Mouse (Mus musculus) midbrain, embryonic 15.5 days (tissue): Measurements from ENCODE around the gene Zan. TPM values are rescaled to one million over a fixed set of nuclear protein-coding genes. Genes with fewer than 3 reads are reported as not detected.

Experiments used
- ATAC-seq: fragments of 200-750 bp; cut with Nextera tagmentation; replicated peaks from 2 replicates; pipeline ENCODE4 v1.8.0; 2017; ENCODE audit warnings: moderate TSS enrichment
- H3K27ac ChIP-seq: fragments of 300-500 bp; sonication (generic); 2 replicates; pipeline ENCODE4 v1.5.1; 2015; ENCODE audit warnings: mild to moderate bottlenecking, inconsistent platforms
- H3K27me3 ChIP-seq: fragments of 300-500 bp; sonication (generic); replicated peaks from 2 replicates; pipeline ENCODE4 v1.6.1; 2015; ENCODE audit warnings: inconsistent platforms
- H3K36me3 ChIP-seq: fragments of 300-500 bp; sonication (generic); replicated peaks from 2 replicates; pipeline ENCODE4 v1.6.1; 2015; ENCODE audit warnings: inconsistent platforms
- H3K4me1 ChIP-seq: fragments of 300-500 bp; sonication (generic); 2 replicates; pipeline ENCODE4 v1.6.1; 2015; ENCODE audit warnings: inconsistent platforms
- H3K4me2 ChIP-seq: fragments of 300-500 bp; sonication (generic); 2 replicates; pipeline ENCODE4 v1.6.1; 2015; ENCODE audit warnings: inconsistent platforms, mild to moderate bottlenecking, moderate library complexity
- H3K4me3 ChIP-seq: fragments of 300-500 bp; sonication (generic); 2 replicates; pipeline ENCODE4 v1.5.1; 2015; ENCODE audit warnings: mild to moderate bottlenecking, inconsistent platforms
- H3K9ac ChIP-seq: fragments of 300-500 bp; sonication (generic); 2 replicates; pipeline ENCODE4 v1.6.1; 2015; ENCODE audit warnings: mild to moderate bottlenecking, inconsistent platforms
- H3K9me3 ChIP-seq: fragments of 300-500 bp; sonication (generic); 2 replicates; pipeline ENCODE4 v1.6.1; 2016; ENCODE audit warnings: inconsistent platforms
- WGBS: fragments of 180-500 bp; shearing (Covaris S2); methylation state at CpG from one replicate; pipeline ENCODE4 v1.1.7; 2015; ENCODE audit warnings: mixed read lengths; 5-methylcytosine and 5-hydroxymethylcytosine counted together
- polyA plus RNA-seq: library from polyadenylated mRNA; unstranded; fragments of >200 nt; fragmentation: Nextera tagmentation; extraction: Ambion mirVana; gene quantifications from 2 replicates; pipeline ENCODE4 v1.2.1, GENCODE M21; 2015

Gene Zan
- polyA plus RNA-seq, 1 experiment from 2014 or later, result 0.50 TPM

DNA sequence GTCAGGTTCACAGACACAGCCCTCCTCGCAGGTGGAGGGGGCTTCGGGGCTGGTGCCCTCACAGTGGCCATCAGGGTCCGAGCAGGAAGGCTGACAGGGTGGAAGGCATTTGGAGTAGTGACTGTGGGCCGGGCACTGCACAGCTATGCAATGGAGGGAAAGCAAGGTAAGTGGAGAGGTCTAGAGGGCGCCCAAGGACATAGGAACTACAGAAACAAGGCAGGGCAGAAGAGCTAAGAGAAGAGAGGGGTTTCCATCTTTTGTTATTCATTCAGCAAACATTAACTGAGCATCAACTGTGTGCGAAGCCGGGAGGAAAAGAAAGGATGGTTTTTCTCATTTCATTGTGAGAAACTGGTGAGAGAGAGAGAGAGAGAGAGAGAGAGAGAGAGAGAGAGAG, 82.4 kb downstream of the Zan start:
- Histone ChIP-seq H3K4me3 (no peak overlapping the region), H3K27ac (no peak overlapping the region), H3K9me3 (no peaks in the 10 kb centered on the region), H3K27me3 (no peaks in the 10 kb centered on the region), H3K9ac (no peak overlapping the region), H3K4me2 (no peak overlapping the region), H3K36me3 (no peaks in the 10 kb centered on the region), H3K4me1 (no peaks in the 10 kb centered on the region)
- 55% methylated on average over 7 of the region's 7 CpGs for WGBS
- no peak for ATAC-seq

DNA sequence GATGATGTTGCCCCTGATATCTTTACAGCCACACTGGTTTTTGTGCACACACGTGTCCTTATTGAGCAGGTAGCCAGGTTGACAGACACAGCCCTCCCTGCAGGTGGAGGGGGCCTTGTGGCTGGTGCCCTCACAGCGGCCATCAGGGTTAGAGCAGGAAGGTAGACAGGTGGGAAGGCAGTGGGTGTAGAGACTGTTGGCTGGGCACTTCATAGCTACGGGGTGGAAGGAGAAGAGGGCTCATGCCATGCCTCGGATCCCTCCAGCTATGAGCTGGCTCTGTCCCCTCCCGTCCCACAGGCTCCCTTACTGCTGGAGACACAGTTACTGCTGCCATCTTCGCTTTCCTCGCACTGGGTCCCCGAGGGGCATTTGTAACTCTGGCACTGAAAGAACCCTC, 85.2 kb downstream of the Zan start:
- Histone ChIP-seq H3K9me3 (no peaks in the 10 kb centered on the region), H3K4me1 (no peaks in the 10 kb centered on the region), H3K4me2 (no peak overlapping the region), H3K27ac (no peak overlapping the region), H3K36me3 (no peaks in the 10 kb centered on the region), H3K9ac (no peak overlapping the region), H3K4me3 (no peak overlapping the region), H3K27me3 (no peaks in the 10 kb centered on the region)
- 81% methylated on average over 8 of the region's 8 CpGs for WGBS
- no peak for ATAC-seq

GRCm38 (mm10) chr5:137386712-137387111, 90.2 kb downstream of the Zan start:
- H3K27ac ChIP-seq, result no peak overlapping the region
- H3K27me3 ChIP-seq, result no peaks in the 10 kb centered on the region
- 82% methylated on average over 7 of the region's 7 CpGs for WGBS
- no peaks in the 10 kb centered on the region for H3K9me3 ChIP-seq
- no peaks in the 10 kb centered on the region for H3K36me3 ChIP-seq
- H3K4me1 ChIP-seq, result no peaks in the 10 kb centered on the region
- no peak overlapping the region for H3K9ac ChIP-seq
- no peak overlapping the region for H3K4me2 ChIP-seq
- ATAC-seq, result no peak
- H3K4me3 ChIP-seq, result no peak overlapping the region

DNA sequence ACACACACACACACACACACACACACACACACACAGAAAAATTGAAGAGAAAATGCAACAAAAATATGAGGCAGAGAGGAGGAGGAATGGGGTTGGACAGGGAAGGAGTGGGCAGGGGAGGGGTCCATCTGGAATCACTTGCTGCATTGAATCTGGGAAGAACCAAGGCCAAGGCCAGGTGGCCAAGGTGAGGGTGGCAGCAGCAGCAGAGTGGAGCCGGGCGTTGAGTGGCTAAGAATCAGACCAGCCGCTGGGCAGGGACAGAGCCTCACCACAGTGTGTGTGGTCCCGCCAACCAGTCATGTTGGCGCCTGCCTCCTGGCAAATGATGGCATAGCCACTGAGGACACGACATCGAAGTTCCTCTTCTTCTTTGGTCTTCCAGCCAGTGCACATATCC, 93.4 kb downstream of the Zan start:
- H3K9ac ChIP-seq, result no peak overlapping the region
- no peaks in the 10 kb centered on the region for H3K27me3 ChIP-seq
- no peak for ATAC-seq

DNA sequence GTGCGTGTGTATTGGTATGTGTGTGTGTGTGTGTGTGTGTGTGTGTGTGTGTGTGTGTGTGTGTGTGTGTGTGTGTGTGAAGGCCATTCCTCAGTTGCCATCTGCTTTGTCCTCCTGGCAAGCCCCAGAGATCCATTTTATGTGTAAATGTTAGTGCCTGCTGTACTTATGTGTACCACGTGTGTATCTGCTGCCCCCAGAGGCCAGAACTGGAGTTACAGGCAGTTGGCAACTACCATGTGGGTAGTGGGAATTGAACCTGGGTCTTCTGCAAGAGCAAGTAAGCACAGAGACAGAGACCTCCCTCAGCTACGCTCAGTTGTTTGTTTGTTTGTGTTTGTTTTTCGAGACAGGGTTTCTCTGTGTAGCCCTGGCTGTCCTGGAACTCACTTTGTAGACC, 95.7 kb downstream of the Zan start:
- H3K27ac ChIP-seq, result no peak overlapping the region
- no peak overlapping the region for H3K9ac ChIP-seq
- H3K36me3 ChIP-seq, result no peaks in the 10 kb centered on the region
- H3K9me3 ChIP-seq, result no peaks in the 10 kb centered on the region
- H3K27me3 ChIP-seq, result no peaks in the 10 kb centered on the region
- H3K4me3 ChIP-seq, result no peak overlapping the region
- no peak for ATAC-seq
- 61% methylated on average over 4 of the region's 4 CpGs for WGBS
- H3K4me1 ChIP-seq, result 0 out of 2 replicates have a peak, but pooled peaks cover 6% of the 10 kb centered on the region
- no peak overlapping the region for H3K4me2 ChIP-seq

More for the DNA sequence above, 93.4 kb downstream of the Zan start:
- H3K9me3 ChIP-seq, result no peaks in the 10 kb centered on the region
- no peak overlapping the region for H3K4me3 ChIP-seq
- H3K4me2 ChIP-seq, result no peak overlapping the region
- 86% methylated on average over 7 of the region's 7 CpGs for WGBS
- no peak overlapping the region for H3K27ac ChIP-seq
- no peaks in the 10 kb centered on the region for H3K36me3 ChIP-seq
- no peaks in the 10 kb centered on the region for H3K4me1 ChIP-seq

- no peak overlapping the region for H3K4me3 ChIP-seq
- WGBS, result 31% methylated on average over 11 of the region's 15 CpGs
- no peaks in the 10 kb centered on the region for H3K36me3 ChIP-seq
- no peaks in the 10 kb centered on the region for H3K9me3 ChIP-seq
- H3K4me1 ChIP-seq, result 0 out of 2 replicates have a peak, but pooled peaks cover 6% of the 10 kb centered on the region
- H3K27ac ChIP-seq, result no peak overlapping the region
- no peaks in the 10 kb centered on the region for H3K27me3 ChIP-seq
- H3K9ac ChIP-seq, result no peak overlapping the region
- ATAC-seq, result no peak
- no peak overlapping the region for H3K4me2 ChIP-seq
These were observed 99.3 kb downstream of the Zan start for GRCm38 (mm10) chr5:137377603-137378002.

DNA sequence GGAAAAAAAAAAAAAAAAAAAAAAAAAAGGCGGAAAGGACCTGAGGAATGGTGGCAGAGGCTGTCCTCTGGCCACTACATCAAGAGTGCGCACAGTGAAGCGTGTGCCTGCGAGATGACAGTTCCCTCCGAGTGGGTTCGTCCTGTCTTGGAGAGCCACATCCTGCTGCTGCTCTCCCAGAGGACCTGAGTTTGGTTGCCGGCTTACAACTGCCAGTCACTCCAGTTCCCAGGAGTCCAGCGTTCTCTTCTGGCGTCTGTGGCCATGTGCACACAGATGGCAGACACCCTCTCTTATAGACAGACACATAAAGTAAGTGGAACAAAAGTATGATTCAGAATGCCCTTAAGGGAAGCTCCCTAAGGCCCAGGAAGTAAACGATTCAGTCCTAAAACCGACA, 99.7 kb downstream of the Zan start:
- Histone ChIP-seq H3K9ac (no peak overlapping the region), H3K4me2 (no peak overlapping the region), H3K27me3 (no peaks in the 10 kb centered on the region), H3K4me1 (0 out of 2 replicates have a peak, but pooled peaks cover 6% of the 10 kb centered on the region), H3K36me3 (no peaks in the 10 kb centered on the region), H3K27ac (no peak overlapping the region), H3K9me3 (no peaks in the 10 kb centered on the region), H3K4me3 (no peak overlapping the region)
- no peak for ATAC-seq
- 40% methylated on average over 10 of the region's 11 CpGs for WGBS

GRCm38 (mm10) chr5:137376722-137377121, 100.1 kb downstream of the Zan start:
- Histone ChIP-seq H3K4me3 (no peak overlapping the region), H3K9me3 (no peaks in the 10 kb centered on the region), H3K27me3 (no peaks in the 10 kb centered on the region), H3K9ac (no peak overlapping the region), H3K4me2 (no peak overlapping the region), H3K27ac (no peak overlapping the region), H3K4me1 (0 out of 2 replicates have a peak, but pooled peaks cover 6% of the 10 kb centered on the region), H3K36me3 (no peaks in the 10 kb centered on the region)
- ATAC-seq, result no peak
- 48% methylated on average over 9 of the region's 9 CpGs for whole genome bisulfite sequencing

- no peaks in the 10 kb centered on the region for H3K36me3 ChIP-seq
- H3K4me3 ChIP-seq, result no peak overlapping the region
- no peak overlapping the region for H3K4me2 ChIP-seq
- H3K4me1 ChIP-seq, result 0 out of 2 replicates have a peak, but pooled peaks cover 6% of the 10 kb centered on the region
- H3K9ac ChIP-seq, result no peak overlapping the region
- H3K27me3 ChIP-seq, result no peaks in the 10 kb centered on the region
- H3K9me3 ChIP-seq, result no peaks in the 10 kb centered on the region
- 39% methylated on average over 7 of the region's 7 CpGs for WGBS
- no peak overlapping the region for H3K27ac ChIP-seq
- ATAC-seq, result no peak
These were observed 100.7 kb downstream of the Zan start for GRCm38 (mm10) chr5:137376198-137376597.

DNA sequence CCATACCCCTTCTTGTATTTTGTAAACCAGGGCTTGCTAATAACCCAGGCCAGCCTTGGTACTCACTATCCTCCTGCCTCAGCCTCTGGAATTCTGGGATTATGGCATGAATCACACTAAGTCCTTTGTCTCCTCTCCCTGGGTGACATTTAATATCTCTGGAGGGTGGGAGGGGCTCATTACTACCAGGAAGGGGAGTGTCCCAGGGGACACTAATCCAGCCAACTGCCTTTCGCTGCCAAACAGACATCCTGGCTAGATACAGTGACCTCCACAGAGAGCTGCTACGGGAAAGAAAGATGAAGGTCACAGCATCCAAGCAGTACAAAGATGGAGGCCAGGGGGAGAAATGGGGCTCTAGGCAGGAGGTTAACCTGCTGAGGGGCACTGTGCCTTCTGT, 101.2 kb downstream of the Zan start:
- Histone ChIP-seq H3K4me1 (0 out of 2 replicates have a peak, but pooled peaks cover 6% of the 10 kb centered on the region), H3K9me3 (no peaks in the 10 kb centered on the region), H3K9ac (no peak overlapping the region), H3K27me3 (no peaks in the 10 kb centered on the region), H3K36me3 (no peaks in the 10 kb centered on the region), H3K4me3 (no peak overlapping the region), H3K27ac (no peak overlapping the region), H3K4me2 (no peak overlapping the region)
- ATAC-seq, result no peak
- WGBS, result 31% methylated on average over 2 of the region's 2 CpGs

DNA sequence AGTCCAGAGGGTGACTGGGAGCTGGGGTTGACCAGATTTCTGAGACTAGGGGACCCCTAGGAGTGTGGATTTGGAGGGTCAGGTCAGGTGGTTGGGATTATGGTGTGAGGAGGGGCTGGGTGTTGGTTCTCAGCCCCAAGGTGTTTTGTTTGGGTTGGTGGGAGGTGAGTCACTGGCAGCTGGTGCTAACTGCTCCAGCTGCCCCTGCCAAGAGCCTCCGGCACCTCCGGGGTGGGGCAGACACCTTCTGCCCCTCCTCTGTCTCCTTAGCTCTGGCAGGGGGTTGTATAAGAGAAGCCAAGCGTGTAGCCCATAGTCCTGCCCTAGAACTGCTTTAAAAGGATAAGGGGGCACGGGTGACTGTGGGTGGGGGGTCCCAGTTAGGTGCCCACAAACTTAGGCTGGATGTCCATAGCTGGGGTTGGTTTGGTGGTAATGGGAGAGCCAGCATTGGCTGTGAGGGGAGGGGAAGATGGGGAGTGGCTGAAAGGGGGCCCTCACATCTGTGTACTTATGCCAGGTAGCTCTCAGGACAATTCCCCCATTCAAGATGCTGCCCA, 102.3 kb downstream of the Zan start:
- H3K4me3 ChIP-seq, result no peak overlapping the region
- no peaks in the 10 kb centered on the region for H3K27me3 ChIP-seq
- no peak overlapping the region for H3K27ac ChIP-seq
- no peaks in the 10 kb centered on the region for H3K36me3 ChIP-seq
- no peaks in the 10 kb centered on the region for H3K9me3 ChIP-seq
- no peak overlapping the region for H3K4me2 ChIP-seq
- WGBS, result 93% methylated on average over 4 of the region's 4 CpGs
- 0 out of 2 replicates have a peak, but pooled peaks cover 6% of the 10 kb centered on the region for H3K4me1 ChIP-seq
- H3K9ac ChIP-seq, result no peak overlapping the region
- no peak for ATAC-seq

- Histone ChIP-seq H3K4me2 (no peak overlapping the region), H3K27me3 (no peaks in the 10 kb centered on the region), H3K4me1 (0 out of 2 replicates have a peak, but pooled peaks cover 6% of the 10 kb centered on the region), H3K36me3 (no peaks in the 10 kb centered on the region), H3K4me3 (no peak overlapping the region), H3K27ac (no peak overlapping the region), H3K9me3 (no peaks in the 10 kb centered on the region), H3K9ac (no peak overlapping the region)
- ATAC-seq, result no peak
- 88% methylated on average over 12 of the region's 12 CpGs for WGBS
These were observed 103.4 kb downstream of the Zan start for GRCm38 (mm10) chr5:137373371-137373950.

DNA sequence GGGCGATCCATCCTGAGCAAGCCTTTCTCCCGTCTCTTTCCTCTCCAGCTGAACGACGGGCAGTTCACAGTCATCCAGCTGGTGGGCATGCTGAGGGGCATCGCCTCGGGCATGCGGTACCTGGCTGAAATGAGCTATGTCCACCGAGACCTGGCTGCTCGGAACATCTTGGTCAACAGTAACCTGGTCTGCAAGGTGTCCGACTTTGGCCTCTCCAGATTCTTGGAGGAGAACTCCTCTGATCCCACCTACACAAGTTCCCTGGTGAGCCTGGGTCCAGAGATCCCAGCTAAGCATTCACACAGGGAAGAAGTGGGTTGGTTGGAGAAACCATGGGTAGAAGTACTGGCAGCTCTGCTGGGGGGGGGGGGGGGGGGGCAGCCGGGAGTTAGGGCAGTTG, 107.2 kb downstream of the Zan start:
- 92% methylated on average over 11 of the region's 11 CpGs for WGBS

More for the DNA sequence above, 107.2 kb downstream of the Zan start:
- no peaks in the 10 kb centered on the region for H3K4me1 ChIP-seq
- no peak overlapping the region for H3K27ac ChIP-seq
- H3K36me3 ChIP-seq, result no peaks in the 10 kb centered on the region
- no peak overlapping the region for H3K4me2 ChIP-seq
- no peak overlapping the region for H3K4me3 ChIP-seq
- H3K9ac ChIP-seq, result no peak overlapping the region
- H3K27me3 ChIP-seq, result no peaks in the 10 kb centered on the region
- H3K9me3 ChIP-seq, result no peaks in the 10 kb centered on the region
- ATAC-seq, result no peak
